Mouse (Mus musculus) limb, embryonic 14.5 days (tissue): Measurements from ENCODE around the gene Selp. TPM values are rescaled to one million over a fixed set of nuclear protein-coding genes. Genes with fewer than 3 reads are reported as not detected.

ENCODE experiments used
- ATAC-seq: fragments of 200-750 bp; cut with Nextera tagmentation; 2 replicates; pipeline ENCODE4 v1.8.0; 2017; ENCODE audit warnings: low read depth, moderate number of reproducible peaks, moderate TSS enrichment; ENCODE audit not compliant: low FRiP score
- DNase-seq: peaks from one replicate; pipeline ENCODE4 v3.0.0-alpha.2; 2015; ENCODE audit warnings: low spot score
- H3K27ac ChIP-seq: fragments of 300-500 bp; sonication (generic); replicated peaks from 2 replicates; pipeline ENCODE4 v1.5.1; 2014; ENCODE audit warnings: low read depth, mild to moderate bottlenecking, low read length, moderate library complexity, mixed read lengths
- H3K27me3 ChIP-seq: fragments of 300-500 bp; sonication (generic); 2 replicates; pipeline ENCODE4 v1.6.1; 2014; ENCODE audit warnings: low read length, mixed read lengths; ENCODE audit not compliant: control insufficient read depth, insufficient read depth
- H3K36me3 ChIP-seq: fragments of 300-500 bp; sonication (generic); 2 replicates; pipeline ENCODE4 v1.6.1; 2014; ENCODE audit warnings: mild to moderate bottlenecking, low read length, moderate library complexity, mixed read lengths; ENCODE audit not compliant: control insufficient read depth, insufficient read depth
- H3K4me1 ChIP-seq: fragments of 300-500 bp; sonication (generic); 2 replicates; pipeline ENCODE4 v1.6.1; 2014; ENCODE audit warnings: antibody characterized with exemption, low read length, mixed read lengths; ENCODE audit not compliant: control insufficient read depth, insufficient read depth
- H3K4me2 ChIP-seq: fragments of 300-500 bp; sonication (generic); replicated peaks from 2 replicates; pipeline ENCODE4 v1.6.1; 2014; ENCODE audit warnings: low read depth, mild to moderate bottlenecking, low read length, moderate library complexity; ENCODE audit not compliant: severe bottlenecking
- H3K4me3 ChIP-seq: fragments of 300-500 bp; sonication (generic); replicated peaks from 2 replicates; pipeline ENCODE4 v1.5.1; 2014; ENCODE audit warnings: low read length
- H3K9ac ChIP-seq: fragments of 300-500 bp; sonication (generic); 2 replicates; pipeline ENCODE4 v1.6.1; 2014; ENCODE audit warnings: mild to moderate bottlenecking, low read depth, low read length, moderate library complexity; ENCODE audit not compliant: severe bottlenecking
- H3K9me3 ChIP-seq: fragments of 300-500 bp; sonication (generic); 2 replicates; pipeline ENCODE4 v1.6.1; 2016; ENCODE audit warnings: low read length; ENCODE audit not compliant: control insufficient read depth
- POLR2A ChIP-seq: fragments of 200-500 bp; IDR thresholded peaks from 2 replicates; pipeline ENCODE4 v1.8.0; 2012; ENCODE audit warnings: inconsistent platforms, mild to moderate bottlenecking, moderate library complexity, borderline replicate concordance; ENCODE audit not compliant: insufficient read depth, insufficient read length; ENCODE audit errors: extremely low read depth
- WGBS: fragments of 180-500 bp; shearing (Covaris S2); extraction: QIAGEN DNeasy Blood & Tissue Kit; methylation state at CpG from one replicate; pipeline ENCODE4 v1.1.7; 2014; 5-methylcytosine and 5-hydroxymethylcytosine counted together
- polyA plus RNA-seq, 2 experiments: library from polyadenylated mRNA; depleted of rRNA in 1 of 2; stranded (reverse) in 1 of 2; unstranded in 1 of 2; fragments of >200 nt; fragmentation: Nextera tagmentation in 1 of 2; extraction: Ambion mirVana in 1 of 2; gene quantifications; 2 replicates each; pipeline versions ENCODE4 v1.2.1 to v1.2.3; 2012 to 2014

Selp gene
- polyA plus RNA-seq, 2 experiments: 0.14 to 0.24 TPM

DNA sequence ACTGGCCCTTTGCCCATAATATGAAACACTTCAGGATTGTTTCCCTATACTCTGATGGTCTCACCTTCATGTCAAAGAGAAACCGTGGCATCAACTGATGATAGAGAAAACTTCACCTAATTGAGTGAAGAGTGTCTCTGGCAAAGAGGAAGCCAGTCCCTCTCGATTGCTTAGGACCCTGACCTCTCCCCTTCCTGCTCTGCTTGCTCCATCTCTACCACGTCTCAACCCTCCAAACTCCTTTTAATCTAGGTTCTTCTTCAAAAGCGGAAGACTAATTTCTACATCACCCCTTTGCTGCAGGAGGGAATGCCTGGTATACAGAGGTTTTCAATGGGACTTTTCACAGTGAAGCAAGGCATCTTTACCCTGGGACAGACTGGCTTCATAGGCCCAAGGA, 58.1 kb downstream of the Selp start:
- Histone ChIP-seq H3K9me3 (no peaks in the 10 kb centered on the region), H3K36me3 (no peaks in the 10 kb centered on the region), H3K27me3 (no peaks in the 10 kb centered on the region), H3K4me1 (no peaks in the 10 kb centered on the region), H3K9ac (no peak overlapping the region), H3K4me3 (no peak overlapping the region), H3K4me2 (no peak overlapping the region), H3K27ac (no peak overlapping the region)
- TF ChIP-seq POLR2A: no peak
- WGBS: 82% methylated on average over 4 of the region's 4 CpGs
- ATAC-seq (no peak), DNase-seq (no peak)

DNA sequence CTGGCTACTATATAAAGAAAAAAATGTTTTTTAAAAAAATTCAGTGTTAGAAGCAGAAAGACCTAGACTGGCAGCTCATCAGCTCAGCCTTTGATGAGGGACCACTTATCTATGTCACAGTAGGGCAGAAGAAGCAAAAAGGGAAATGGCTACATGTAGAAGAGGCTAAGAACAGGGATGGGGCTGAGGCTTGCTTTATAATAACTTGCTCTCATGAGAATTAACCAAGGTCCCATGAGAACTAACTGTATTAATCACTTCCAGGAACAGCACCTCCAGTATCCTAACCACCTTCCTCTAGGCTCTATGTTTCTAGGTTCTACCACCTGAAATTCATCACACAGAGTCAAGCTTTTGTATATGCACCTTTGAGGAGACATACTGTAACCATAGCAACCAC, 61.8 kb downstream of the Selp start:
- Histone ChIP-seq H3K9ac (no peak overlapping the region), H3K4me1 (no peaks in the 10 kb centered on the region), H3K27ac (no peak overlapping the region), H3K27me3 (no peaks in the 10 kb centered on the region), H3K36me3 (no peaks in the 10 kb centered on the region), H3K4me3 (no peak overlapping the region), H3K4me2 (no peak overlapping the region), H3K9me3 (no peaks in the 10 kb centered on the region)
- DNase-seq: no peak
- TF ChIP-seq POLR2A: no peak
- no peak for ATAC-seq

DNA sequence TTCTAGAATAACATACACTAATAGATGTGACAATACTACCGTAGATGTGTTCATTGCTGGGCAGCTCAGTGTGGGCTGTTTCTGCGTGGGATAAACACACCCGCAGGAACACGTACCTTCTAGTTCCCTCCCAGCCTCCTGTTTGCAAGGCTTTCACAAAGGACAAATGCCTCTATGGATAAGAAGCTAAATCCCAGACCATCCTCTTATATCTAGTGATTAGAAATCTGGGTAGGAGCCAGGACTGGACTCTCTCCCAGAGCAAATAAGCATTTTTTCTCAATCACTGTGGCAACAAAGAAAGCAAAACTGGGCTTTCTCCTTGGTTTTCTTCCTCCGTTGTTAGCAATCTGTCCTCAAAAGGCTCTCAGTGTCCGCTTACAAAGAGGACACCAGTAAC, 63.4 kb downstream of the Selp start:
- DNase-seq: no peak
- Histone ChIP-seq H3K4me2 (no peak overlapping the region), H3K36me3 (no peaks in the 10 kb centered on the region), H3K4me3 (no peak overlapping the region), H3K27ac (no peak overlapping the region), H3K4me1 (no peaks in the 10 kb centered on the region), H3K27me3 (no peaks in the 10 kb centered on the region), H3K9ac (no peak overlapping the region), H3K9me3 (no peaks in the 10 kb centered on the region)
- no peak for ATAC-seq
- no peak for TF ChIP-seq POLR2A
- WGBS: 85% methylated on average over 6 of the region's 6 CpGs

DNA sequence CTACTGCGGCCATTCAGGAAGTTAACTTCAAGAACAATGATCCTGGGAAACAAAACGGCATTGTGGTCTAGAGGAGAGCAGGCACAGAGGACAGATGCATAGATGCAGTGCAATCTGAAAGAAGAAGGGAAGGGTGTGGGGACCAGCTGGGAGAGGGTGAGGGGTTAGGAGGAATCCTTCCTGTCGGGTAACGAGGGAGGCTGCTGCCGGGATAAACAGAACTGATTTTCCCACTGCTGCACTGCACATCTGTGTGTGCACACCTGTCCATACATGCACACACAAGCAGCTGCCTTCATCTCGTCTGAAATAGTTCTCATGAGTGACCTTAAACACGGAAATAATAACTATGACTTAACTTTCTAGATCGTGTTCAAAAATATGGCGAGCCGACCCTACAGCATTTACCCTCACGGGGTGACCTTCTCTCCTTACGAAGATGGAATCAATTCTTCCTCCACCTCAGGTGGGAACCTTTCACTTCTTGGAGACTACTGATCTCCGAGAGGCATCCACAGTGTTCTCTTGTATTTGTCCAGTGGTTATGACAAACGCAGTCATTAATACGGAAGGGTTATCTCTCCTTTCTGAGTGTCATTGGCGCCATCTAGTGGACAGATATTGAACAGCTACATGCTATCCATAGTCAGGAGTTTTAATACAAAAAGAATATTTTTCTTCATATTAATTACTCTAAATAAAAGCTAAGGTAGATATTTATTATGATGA, 69.2 kb downstream of the Selp start:
- H3K4me3 ChIP-seq: peak overlapping the region; percentile 12; the same call in 1 of the 2 replicates

DNA sequence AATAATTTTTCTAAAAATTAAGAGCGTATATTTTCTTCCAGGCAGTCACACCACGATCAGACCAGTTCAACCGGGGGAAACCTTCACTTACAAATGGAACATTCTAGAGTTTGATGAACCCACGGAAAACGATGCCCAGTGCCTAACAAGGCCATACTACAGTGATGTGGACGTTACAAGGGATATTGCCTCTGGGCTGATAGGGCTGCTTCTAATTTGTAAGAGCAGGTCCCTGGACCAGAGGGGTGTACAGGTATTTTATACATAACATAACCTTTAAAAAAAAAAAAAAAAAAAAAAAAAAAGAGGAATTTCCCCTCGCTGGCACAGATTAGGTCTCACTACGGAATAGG, 69.8 kb downstream of the Selp start:
- DNase-seq (no peak), ATAC-seq (no peak)
- H3K4me1 ChIP-seq: no peaks in the 10 kb centered on the region; the same call in 1 of the 2 replicates
- H3K27me3 ChIP-seq: no peaks in the 10 kb centered on the region
- no peak overlapping the region for H3K27ac ChIP-seq
- no peak overlapping the region for H3K4me2 ChIP-seq
- H3K36me3 ChIP-seq: no peaks in the 10 kb centered on the region
- no peak overlapping the region for H3K4me3 ChIP-seq
- no peak overlapping the region for H3K9ac ChIP-seq
- TF ChIP-seq POLR2A: no peak
- no peaks in the 10 kb centered on the region for H3K9me3 ChIP-seq
- WGBS: 44% methylated on average over 8 of the region's 8 CpGs

More for the DNA sequence above, 69.2 kb downstream of the Selp start:
- Histone ChIP-seq H3K9ac (0 out of 2 replicates have a peak overlapping the region, but pooled peaks have one; percentile 16), H3K27me3 (no peaks in the 10 kb centered on the region), H3K27ac (no peak overlapping the region), H3K36me3 (no peaks in the 10 kb centered on the region), H3K4me2 (peak overlapping the region; percentile 33), H3K9me3 (no peaks in the 10 kb centered on the region), H3K4me1 (no peaks in the 10 kb centered on the region; the same call in 1 of the 2 replicates)
- no peak for TF ChIP-seq POLR2A
- peak; percentile 80 for DNase-seq
- 43% methylated on average over 16 of the region's 16 CpGs for WGBS
- peak; percentile 79 for ATAC-seq

DNA sequence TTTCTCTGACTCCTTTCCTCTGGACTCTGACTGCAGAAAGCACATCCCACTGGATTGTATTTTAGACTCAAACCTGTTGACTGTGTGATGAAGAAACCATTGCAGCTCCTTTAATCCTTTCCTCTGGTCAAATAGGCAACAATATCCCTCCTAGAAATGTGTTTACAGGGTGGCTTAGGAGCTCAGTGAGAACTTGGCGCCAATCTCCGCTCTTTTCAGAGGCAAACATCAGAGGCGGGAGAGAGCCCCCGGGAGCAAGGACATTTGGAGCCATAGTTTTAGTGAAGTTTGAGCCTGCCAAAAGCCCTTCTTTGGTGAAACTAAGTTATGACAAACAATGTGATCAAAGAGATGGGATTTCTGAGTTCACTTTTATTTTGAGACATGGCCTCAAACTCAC, 70.3 kb downstream of the Selp start:
- H3K4me3 ChIP-seq: no peak overlapping the region
- no peak overlapping the region for H3K27ac ChIP-seq
- no peak for TF ChIP-seq POLR2A
- no peak overlapping the region for H3K4me2 ChIP-seq
- H3K36me3 ChIP-seq: no peaks in the 10 kb centered on the region
- 78% methylated on average over 4 of the region's 4 CpGs for WGBS
- no peaks in the 10 kb centered on the region for H3K27me3 ChIP-seq
- no peak for ATAC-seq
- no peaks in the 10 kb centered on the region for H3K9me3 ChIP-seq
- DNase-seq: no peak
- no peak overlapping the region; the same call in 1 of the 2 replicates for H3K9ac ChIP-seq
- H3K4me1 ChIP-seq: no peaks in the 10 kb centered on the region; the same call in 1 of the 2 replicates
